Mouse (Mus musculus): Measurements from ENCODE around the gene Nr5a1. TPM values are rescaled to one million over a fixed set of nuclear protein-coding genes. Genes with fewer than 3 reads are reported as not detected.

The Nr5a1 gene
- polyA plus RNA-seq, 1 experiment from 2014 or later = 0.09 TPM

DNA sequence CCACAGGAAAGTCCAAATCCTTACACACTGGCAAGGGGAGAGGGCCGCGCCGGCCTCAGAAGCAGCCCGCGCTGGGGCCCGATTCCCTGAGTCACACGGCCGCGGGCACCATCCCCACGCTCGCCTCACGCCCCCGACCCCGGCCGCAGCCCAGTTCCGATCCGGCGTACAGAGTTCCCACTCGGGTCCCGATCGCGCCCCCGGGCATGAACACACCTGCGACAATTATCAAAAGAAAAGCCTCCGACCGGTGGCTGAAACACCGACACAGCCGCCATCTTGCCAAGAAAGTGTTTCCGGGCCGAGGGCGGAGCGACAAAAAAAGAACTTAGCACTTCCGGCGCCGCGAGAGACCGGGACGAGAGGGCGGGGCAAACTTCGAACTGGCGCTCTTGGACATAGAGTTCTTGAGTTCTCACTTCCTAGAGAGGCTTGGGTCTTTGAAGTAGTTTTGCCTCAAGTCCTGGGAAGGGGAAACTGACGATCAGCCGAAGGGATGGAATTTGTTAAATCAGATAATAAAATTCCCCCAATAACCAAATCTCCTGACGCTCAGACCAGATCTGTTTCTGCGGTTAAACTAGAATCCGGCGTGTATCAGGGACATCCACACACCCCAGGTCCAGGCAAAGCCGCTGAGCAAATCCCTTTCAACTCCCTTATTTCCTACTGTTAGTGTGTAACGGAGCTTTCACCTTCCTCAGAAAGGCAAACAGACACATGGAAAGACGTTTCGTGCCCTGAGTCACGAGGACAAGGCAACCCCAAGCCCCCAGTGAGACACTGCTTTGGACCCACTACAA is 70.5 kb downstream of the Nr5a1 start, which contains the start of gene Psmb7:
Gene Psmb7, minus strand, starts transcription at position 463 of the 803 bp plus-strand sequence.
- Histone ChIP-seq H3K27ac (peak within 1 kb of the TSS; percentile 83), H3K4me3 (peak within 1 kb of the TSS; percentile 91), H3K4me2 (peak within 1 kb of the TSS; percentile 98), H3K9ac (peak within 1 kb of the TSS; percentile 87), H3K36me3 (peaks cover 31% of the 10 kb centered on the region), H3K27me3 (no peaks in the 10 kb centered on the region), H3K9me3 (no peaks in the 10 kb centered on the region), H3K4me1 (replicated peaks) (peaks cover 31% of the 10 kb centered on the region)
- WGBS = 3% methylated on average over 52 of the region's 52 CpGs
- ATAC-seq (ENCODE audit: low FRiP score) = peak; percentile 79

Other genes starting within 250 kb of the Nr5a1 start
- gene Nek6, start 202.9 kb downstream of the Nr5a1 start, polyA plus RNA-seq (2015; fragmentation: Nextera tagmentation; extraction: Ambion mirVana) = 57.3 and 58.0 TPM in 2 replicates
- 314 and 317 TPM in 2 replicates for gene Psmb7, start 70.5 kb downstream of the Nr5a1 start, polyA plus RNA-seq (2015; fragmentation: Nextera tagmentation; extraction: Ambion mirVana)
- 2.4 and 3.1 TPM in 2 replicates for gene Nr6a1, start 213.1 kb upstream of the Nr5a1 start, polyA plus RNA-seq (2015; fragmentation: Nextera tagmentation; extraction: Ambion mirVana)
- gene Olfml2a, start 217.4 kb upstream of the Nr5a1 start, polyA plus RNA-seq (2015; fragmentation: Nextera tagmentation; extraction: Ambion mirVana) = 5.0 and 5.4 TPM in 2 replicates

All from hindbrain, embryonic 13.5 days (tissue).